Mouse (Mus musculus) intestine, embryonic 16.5 days (tissue): Measurements from ENCODE around the gene Bcat2. TPM values are rescaled to one million over a fixed set of nuclear protein-coding genes. Genes with fewer than 3 reads are reported as not detected.

Source experiments
- ATAC-seq: fragments of 200-750 bp; cut with Nextera tagmentation; 2 replicates; pipeline ENCODE4 v1.8.0; 2017; ENCODE audit warnings: moderate TSS enrichment, moderate library complexity
- H3K27ac ChIP-seq: fragments of 300-500 bp; sonication (generic); 2 replicates; pipeline ENCODE4 v1.5.1; 2014; ENCODE audit warnings: mild to moderate bottlenecking, low read length
- H3K27me3 ChIP-seq: fragments of 300-500 bp; sonication (generic); replicated peaks from 2 replicates; pipeline ENCODE4 v1.6.1; 2014; ENCODE audit warnings: low read length, control low read depth, mixed read lengths; ENCODE audit not compliant: control insufficient read depth, insufficient read depth
- H3K36me3 ChIP-seq: fragments of 300-500 bp; sonication (generic); 2 replicates; pipeline ENCODE4 v1.6.1; 2014; ENCODE audit warnings: low read length, control low read depth; ENCODE audit not compliant: control insufficient read depth, insufficient read depth
- H3K4me1 ChIP-seq: fragments of 300-500 bp; sonication (generic); 2 replicates; pipeline ENCODE4 v1.6.1; 2014; ENCODE audit warnings: low read length, control low read depth, mixed read lengths; ENCODE audit not compliant: control insufficient read depth, insufficient read depth
- H3K4me2 ChIP-seq: fragments of 300-500 bp; sonication (generic); 2 replicates; pipeline ENCODE4 v1.6.1; 2014; ENCODE audit warnings: low read depth, low read length, control low read depth
- H3K4me3 ChIP-seq: fragments of 300-500 bp; sonication (generic); 2 replicates; pipeline ENCODE4 v1.5.1; 2014; ENCODE audit warnings: mild to moderate bottlenecking, low read length
- H3K9ac ChIP-seq: fragments of 300-500 bp; sonication (generic); 2 replicates; pipeline ENCODE4 v1.6.1; 2014; ENCODE audit warnings: low read depth, low read length
- H3K9me3 ChIP-seq: fragments of 300-500 bp; sonication (generic); 2 replicates; pipeline ENCODE4 v1.6.1; 2016; ENCODE audit warnings: low read length, control low read depth; ENCODE audit not compliant: control insufficient read depth
- WGBS: fragments of 180-500 bp; shearing (Covaris S2); extraction: QIAGEN DNeasy Blood & Tissue Kit; methylation state at CpG from one replicate; pipeline ENCODE4 v1.1.7; 2014; 5-methylcytosine and 5-hydroxymethylcytosine counted together
- polyA plus RNA-seq: library from polyadenylated mRNA; unstranded; fragments of >200 nt; fragmentation: Nextera tagmentation; extraction: Ambion mirVana; gene quantifications from 2 replicates; pipeline ENCODE4 v1.2.1, GENCODE M21; 2015

Gene Bcat2
- polyA plus RNA-seq, 1 experiment from 2014 or later, result 65.4 TPM

DNA sequence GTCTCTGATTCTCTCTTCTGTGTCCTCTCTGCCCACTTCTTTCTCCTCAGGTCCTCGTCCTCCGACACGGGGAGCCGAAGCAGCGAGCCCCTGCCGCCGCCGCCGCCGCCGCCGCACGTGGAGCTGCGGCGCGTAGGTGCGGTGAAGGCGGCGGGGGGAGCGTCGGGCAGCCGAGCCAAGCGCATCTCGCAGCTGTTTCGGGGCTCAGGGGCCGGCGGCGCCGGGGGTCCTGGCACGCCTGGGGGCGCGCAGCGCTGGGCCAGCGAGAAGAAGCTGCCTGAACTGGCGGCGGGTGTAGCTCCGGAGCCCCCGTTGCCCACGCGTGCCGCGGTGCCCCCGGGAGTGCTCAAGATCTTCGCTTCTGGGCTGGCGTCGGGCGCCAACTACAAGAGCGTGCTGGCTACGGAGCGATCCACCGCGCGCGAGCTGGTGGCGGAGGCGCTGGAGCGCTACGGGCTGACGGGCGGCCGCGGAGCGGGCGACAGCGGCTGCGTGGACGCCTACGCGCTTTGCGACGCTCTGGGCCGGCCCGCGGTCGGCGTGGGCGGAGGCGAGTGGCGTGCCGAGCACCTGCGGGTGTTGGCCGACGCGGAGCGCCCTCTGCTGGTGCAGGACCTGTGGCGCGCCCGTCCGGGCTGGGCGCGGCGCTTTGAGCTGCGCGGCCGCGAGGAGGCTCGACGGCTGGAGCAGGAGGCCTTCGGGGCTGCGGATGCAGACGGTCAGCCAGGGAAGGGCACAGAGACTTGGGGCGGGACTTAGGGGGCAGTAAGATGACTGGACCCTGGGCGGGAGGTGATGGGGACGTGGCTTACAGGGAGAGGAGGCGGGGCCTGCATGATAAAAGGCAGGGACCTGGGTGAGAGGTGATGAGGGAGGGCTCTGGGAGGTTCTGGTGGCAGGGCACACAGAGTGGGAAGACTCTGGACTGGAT, 58.7 kb downstream of the Bcat2 start:
- ATAC-seq, result peak; percentile 85
- Histone ChIP-seq H3K9ac (peak overlapping the region; percentile 79), H3K4me2 (peak overlapping the region; percentile 99), H3K27ac (peak overlapping the region; percentile 49), H3K4me1 (peaks cover 13% of the 10 kb centered on the region; the same call in 1 of the 2 replicates), H3K36me3 (no peaks in the 10 kb centered on the region), H3K9me3 (no peaks in the 10 kb centered on the region), H3K4me3 (peak overlapping the region; percentile 61), H3K27me3 (peaks cover 16% of the 10 kb centered on the region)
- WGBS, result under 1% methylated on average over 105 of the region's 105 CpGs

- ATAC-seq, result no peak
- 77% methylated on average over 23 of the region's 23 CpGs for WGBS
- H3K4me3 ChIP-seq, result no peak overlapping the region
- no peak overlapping the region for H3K27ac ChIP-seq
- no peaks in the 10 kb centered on the region for H3K9me3 ChIP-seq
- no peaks in the 10 kb centered on the region for H3K36me3 ChIP-seq
- H3K27me3 ChIP-seq, result peaks cover 16% of the 10 kb centered on the region
- peaks cover 13% of the 10 kb centered on the region; the same call in 1 of the 2 replicates for H3K4me1 ChIP-seq
- no peak overlapping the region for H3K4me2 ChIP-seq
- 0 out of 2 replicates have a peak overlapping the region, but pooled peaks have one; percentile 13 for H3K9ac ChIP-seq
Observed at GRCm38 (mm10) chr7:45630064-45630907, 60.3 kb downstream of the Bcat2 start.

GRCm38 (mm10) chr7:45632499-45632898, 62.5 kb downstream of the Bcat2 start:
- Histone ChIP-seq H3K9me3 (no peaks in the 10 kb centered on the region), H3K36me3 (no peaks in the 10 kb centered on the region; the same call in 1 of the 2 replicates), H3K27ac (no peak overlapping the region), H3K27me3 (peaks cover 15% of the 10 kb centered on the region), H3K9ac (peak overlapping the region; percentile 62), H3K4me3 (peak overlapping the region; percentile 11), H3K4me1 (peaks cover 15% of the 10 kb centered on the region; the same call in 1 of the 2 replicates), H3K4me2 (peak overlapping the region; percentile 45)
- WGBS, result 30% methylated on average over 35 of the region's 35 CpGs
- ATAC-seq, result no peak

GRCm38 (mm10) chr7:45634946-45635681, 65.2 kb downstream of the Bcat2 start:
- Histone ChIP-seq H3K9ac (no peak overlapping the region), H3K4me1 (peaks cover 14% of the 10 kb centered on the region; the same call in 1 of the 2 replicates), H3K9me3 (no peaks in the 10 kb centered on the region), H3K36me3 (no peaks in the 10 kb centered on the region; the same call in 1 of the 2 replicates), H3K4me2 (no peak overlapping the region), H3K27ac (peak overlapping the region; percentile 19), H3K27me3 (peaks cover 6% of the 10 kb centered on the region; the same call in 1 of the 2 replicates), H3K4me3 (no peak overlapping the region)
- no peak for ATAC-seq
- WGBS, result 88% methylated on average over 11 of the region's 11 CpGs

GRCm38 (mm10) chr7:45635711-45636688, 66.0 kb downstream of the Bcat2 start:
- H3K4me1 ChIP-seq, result peaks cover 15% of the 10 kb centered on the region
- peaks cover 6% of the 10 kb centered on the region; the same call in 1 of the 2 replicates for H3K27me3 ChIP-seq
- H3K9me3 ChIP-seq, result no peaks in the 10 kb centered on the region
- H3K27ac ChIP-seq, result peak overlapping the region; percentile 55
- ATAC-seq, result no peak
- no peak overlapping the region for H3K9ac ChIP-seq
- 72% methylated on average over 15 of the region's 15 CpGs for WGBS
- no peak overlapping the region for H3K4me3 ChIP-seq
- H3K36me3 ChIP-seq, result no peaks in the 10 kb centered on the region; the same call in 1 of the 2 replicates
- no peak overlapping the region for H3K4me2 ChIP-seq

GRCm38 (mm10) chr7:45637710-45638109, 67.8 kb downstream of the Bcat2 start:
- Histone ChIP-seq H3K4me1 (peaks cover 28% of the 10 kb centered on the region), H3K9me3 (no peaks in the 10 kb centered on the region), H3K36me3 (no peaks in the 10 kb centered on the region; the same call in 1 of the 2 replicates), H3K9ac (no peak overlapping the region), H3K27ac (no peak overlapping the region), H3K4me3 (no peak overlapping the region), H3K27me3 (no peaks in the 10 kb centered on the region), H3K4me2 (no peak overlapping the region)
- 90% methylated on average over 6 of the region's 6 CpGs for WGBS
- no peak for ATAC-seq

GRCm38 (mm10) chr7:45638623-45639401, 68.9 kb downstream of the Bcat2 start:
- Histone ChIP-seq H3K27ac (no peak overlapping the region), H3K27me3 (no peaks in the 10 kb centered on the region), H3K4me3 (peak overlapping the region; percentile 13), H3K36me3 (no peaks in the 10 kb centered on the region; the same call in 1 of the 2 replicates), H3K4me2 (peak overlapping the region; percentile 47), H3K9me3 (no peaks in the 10 kb centered on the region), H3K9ac (peak overlapping the region; percentile 46; the same call in 1 of the 2 replicates), H3K4me1 (peaks cover 28% of the 10 kb centered on the region)
- ATAC-seq, result peak; percentile 81
- 29% methylated on average over 29 of the region's 29 CpGs for WGBS
